Mouse (Mus musculus): ENCODE results near the gene Lrrk1.

GRCm38 (mm10) chr7:66231861-66232260 is 156.3 kb downstream of the Lrrk1 start:
- TF ChIP-seq FLI1 (IDR thresholded peaks at IDR 0.05; ENCODE audit: low read length): no peak
- no peak for TF ChIP-seq GATA1 (IDR thresholded peaks at IDR 0.05; ENCODE audit: borderline replicate concordance, low read length)

Data from megakaryocyte, embryonic 14.5 days (primary cell).